Mouse (Mus musculus): ENCODE measurements around the gene Mvd.

DNA sequence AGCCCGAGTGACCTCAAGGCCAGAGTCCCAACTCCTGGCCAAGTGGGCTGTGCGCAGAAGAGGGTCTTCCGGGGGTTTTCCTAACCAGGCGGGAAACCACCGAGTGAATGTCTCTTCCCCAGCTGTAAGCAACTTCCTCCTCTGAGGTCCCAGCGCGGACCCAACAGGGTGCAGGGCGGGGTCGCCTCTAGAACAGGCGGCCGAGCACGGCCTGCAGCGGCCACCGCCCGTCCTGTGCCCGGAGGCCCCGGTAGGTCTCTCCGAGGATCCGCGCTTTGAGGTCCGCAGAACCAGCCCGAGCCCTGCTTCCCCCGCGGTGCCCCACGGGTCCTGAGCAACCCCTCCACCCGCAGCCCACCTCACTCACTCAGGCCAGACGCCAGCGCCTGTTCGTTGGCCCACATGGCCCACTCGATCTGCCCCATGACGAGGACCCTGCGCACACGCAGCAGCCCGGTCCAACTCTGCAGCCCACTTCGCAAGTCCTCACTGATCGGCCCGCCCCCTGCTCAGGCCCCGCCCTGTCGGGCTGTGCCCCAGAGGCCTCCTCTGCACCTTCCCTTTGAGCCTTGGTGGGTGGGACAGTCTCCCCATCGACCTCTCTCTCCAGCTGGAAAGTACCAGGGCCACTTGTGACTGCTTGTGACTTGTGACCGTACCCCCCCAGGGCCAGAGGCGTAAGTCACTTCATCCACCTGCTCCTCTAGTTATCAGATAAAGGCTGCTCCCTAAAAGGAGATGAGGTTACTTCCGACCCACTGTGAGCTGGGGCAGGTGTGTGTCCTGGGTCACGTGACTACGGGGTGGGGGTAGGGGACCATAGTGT lies 10.6 kb downstream of the Mvd start, which contains the start of gene Cyba:
- TF ChIP-seq UBTF (IDR thresholded peaks at IDR 0.05; ENCODE audit: borderline replicate concordance, insufficient read depth, low read depth, low read length), result no peak
- TF ChIP-seq TCF12 (IDR thresholded peaks at IDR 0.05; ENCODE audit: low read depth, low read length), result 0 out of 2 replicates have a peak, but pooled peaks have one; percentile 7
- no peak for TF ChIP-seq RCOR1 (IDR thresholded peaks at IDR 0.05; ENCODE audit: low read depth, low read length)
- no peak for TF ChIP-seq CTCF (IDR thresholded peaks at IDR 0.05 in 2 of 3, conservative IDR thresholded peaks at IDR 0.05 in 1 of 3; ENCODE audit: control insufficient read depth in 1 of 3, insufficient read depth in 1 of 3, low read depth in 2 of 3, low read length in 3 of 3, poor library complexity in 1 of 3, severe bottlenecking in 1 of 3)
- TF ChIP-seq HCFC1 (IDR thresholded peaks at IDR 0.05; ENCODE audit: low read depth, low read length), result 0 out of 2 replicates have a peak, but pooled peaks have one; percentile 5
- TF ChIP-seq SMC3 (IDR thresholded peaks at IDR 0.05; ENCODE audit: low read depth, low read length), result no peak
- TF ChIP-seq ELF1 (IDR thresholded peaks at IDR 0.05; ENCODE audit: low read depth, low read length), result peak; percentile 38; the same call in 1 of the 2 replicates
- TF ChIP-seq GATA1 (IDR thresholded peaks at IDR 0.05; ENCODE audit: low read depth, low read length), result no peak
- no peak for TF ChIP-seq EP300 (IDR thresholded peaks at IDR 0.05; ENCODE audit: low read depth in 1 of 2, low read length in 2 of 2)
- no peak for TF ChIP-seq POLR2AphosphoS5 (IDR thresholded peaks at IDR 0.05; ENCODE audit: borderline replicate concordance, low read depth, low read length)

Data from MEL (cell line).